Mouse (Mus musculus) hindlimb bud, embryonic 11.5 days (tissue): ENCODE measurements around the gene Rps6kb1.
"Not testable (repeated sequence)": the region's sequence is repeated elsewhere in the genome, so short reads cannot be mapped to it uniquely, and the experiment has no call there.

Source experiments
- DNase-seq: peaks from one replicate; pipeline ENCODE4 v3.0.0-alpha.2; 2012; ENCODE audit warnings: low read depth, low spot score; ENCODE audit errors: extremely low spot score

The Rps6kb1 gene

DNA sequence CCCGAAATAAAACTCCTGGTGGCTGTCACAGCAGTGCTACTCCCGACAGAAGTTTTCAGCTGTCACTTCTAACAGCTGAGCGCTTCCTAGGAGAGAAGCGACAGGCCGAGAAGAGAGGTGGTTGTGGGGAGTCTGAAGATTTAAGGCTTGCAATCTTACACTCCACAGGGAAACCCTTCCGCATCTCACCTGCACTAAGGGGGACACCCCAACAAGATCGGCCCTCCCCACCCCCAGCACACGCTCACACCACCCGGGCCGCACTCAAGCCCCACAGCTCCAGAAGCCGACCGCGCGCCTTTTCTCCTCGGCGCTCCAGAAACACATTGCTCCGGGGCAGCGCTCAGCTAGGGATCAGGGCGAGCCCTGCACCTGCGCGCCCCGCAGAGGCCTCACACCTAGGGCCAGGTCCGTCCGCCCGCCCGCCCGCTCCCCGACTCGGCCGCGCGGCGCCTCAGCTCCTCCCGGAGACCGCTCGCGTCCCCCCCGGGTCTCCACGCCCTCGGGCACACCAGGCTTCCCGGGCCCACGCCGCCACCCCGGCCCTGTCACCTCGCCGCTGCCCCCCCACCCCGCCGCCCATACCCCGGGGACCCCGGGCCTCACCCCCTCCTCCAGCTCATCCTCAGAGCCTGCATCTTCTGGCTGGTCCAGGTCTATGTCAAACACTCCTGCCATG lies 506 bp downstream of the Rps6kb1 start:
- no peak for DNase-seq

DNA sequence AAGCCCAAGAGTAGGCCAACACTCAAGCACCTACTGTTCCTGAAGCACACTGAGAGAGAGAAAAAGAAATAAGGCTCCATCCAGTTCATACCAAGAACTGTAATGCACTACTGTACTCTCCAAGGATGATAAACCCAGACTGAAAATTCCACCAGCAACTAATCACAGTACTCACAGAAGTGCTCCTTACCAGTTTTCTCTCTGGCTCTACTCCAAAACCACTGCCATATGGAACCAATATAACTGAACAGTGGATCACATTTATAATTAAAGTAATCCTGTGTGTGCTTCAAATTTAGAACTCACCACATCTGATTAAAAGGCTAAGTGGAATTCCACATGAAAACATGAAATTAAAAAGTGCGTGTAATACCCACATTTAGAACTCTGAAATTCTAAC lies 1.8 kb downstream of the Rps6kb1 start:
- no peak for DNase-seq

GRCm38 (mm10) chr11:86540476-86540845 lies 4.1 kb downstream of the Rps6kb1 start:
- DNase-seq, result no peak

DNA sequence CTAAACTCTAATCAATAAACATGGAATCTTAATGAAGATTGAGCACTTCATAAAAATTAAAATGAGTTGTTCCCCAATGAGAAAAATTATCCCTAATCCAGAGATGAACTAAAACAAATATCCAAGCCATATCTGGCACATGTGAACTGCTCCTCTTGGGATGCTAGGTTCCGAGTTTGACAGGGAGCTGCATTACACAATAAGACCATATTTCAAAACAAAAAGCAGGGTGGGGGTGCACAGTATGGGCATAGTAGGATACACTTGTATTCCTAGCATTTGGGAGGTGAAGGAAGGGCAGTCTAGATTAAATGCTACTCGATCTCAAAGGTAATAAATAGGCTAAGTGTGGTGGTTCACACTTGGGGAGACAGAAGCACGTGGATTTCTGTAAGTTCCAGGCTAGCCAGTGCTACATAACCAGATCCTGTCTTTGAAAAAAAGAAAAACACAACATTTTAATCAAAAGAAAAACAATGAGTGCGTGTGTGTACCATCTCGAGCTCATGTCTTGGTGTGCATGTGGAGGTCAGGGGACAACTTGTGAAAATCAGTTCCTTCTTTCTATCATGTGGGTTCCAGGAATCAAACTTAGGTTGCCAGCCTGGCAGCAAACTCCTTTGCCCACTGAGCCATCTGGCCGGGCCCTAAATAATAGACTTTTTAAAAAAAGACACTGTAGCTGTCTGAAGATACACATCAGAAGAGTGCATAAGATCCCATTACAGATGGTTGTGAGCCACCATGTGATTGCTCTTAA lies 4.7 kb downstream of the Rps6kb1 start:
- DNase-seq, result no peak

GRCm38 (mm10) chr11:86538786-86539185 lies 5.8 kb downstream of the Rps6kb1 start:
- no peak for DNase-seq

- DNase-seq, result no peak
Measured at GRCm38 (mm10) chr11:86534201-86534910, 10.2 kb downstream of the Rps6kb1 start.

- not testable (repeated sequence) for DNase-seq
Measured at GRCm38 (mm10) chr11:86533302-86533701, 11.3 kb downstream of the Rps6kb1 start.

DNA sequence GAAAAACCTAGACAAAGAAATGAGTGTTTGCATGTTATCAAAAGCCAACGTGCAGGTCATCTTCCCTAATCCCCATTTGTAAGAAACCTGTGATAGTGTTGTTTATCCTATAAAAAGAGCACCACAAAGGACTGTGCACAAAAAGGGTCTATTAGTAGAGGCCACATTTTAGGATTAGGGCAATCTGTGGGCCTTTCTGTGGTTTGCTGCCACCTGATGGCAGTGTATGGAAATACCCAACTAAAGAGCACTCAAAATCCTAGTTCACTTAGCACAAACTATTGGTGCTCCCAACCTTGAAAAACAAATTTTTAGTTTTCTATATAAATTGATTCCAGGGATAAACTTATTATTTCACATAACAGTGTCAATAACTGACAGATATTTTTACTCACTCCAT lies 11.8 kb downstream of the Rps6kb1 start:
- no peak for DNase-seq

DNA sequence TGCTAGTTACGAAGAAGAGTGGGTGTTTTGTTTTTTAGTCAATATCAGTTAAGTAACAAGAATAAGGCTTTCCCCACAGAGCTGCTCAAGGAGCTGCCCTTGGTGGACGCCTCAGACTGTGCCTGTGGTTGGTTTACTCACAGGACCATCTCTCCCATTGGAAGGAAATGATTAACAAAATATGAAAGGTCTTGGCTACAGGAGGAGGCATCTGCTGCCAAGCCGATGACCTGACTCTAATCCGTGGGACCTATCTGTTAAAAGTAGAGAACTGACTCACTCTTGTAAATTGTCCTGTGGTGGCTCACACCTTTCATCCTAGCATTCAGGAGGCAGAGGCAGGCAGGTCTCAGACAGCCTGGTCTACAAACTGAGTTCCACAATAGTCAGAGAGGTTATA lies 17.1 kb downstream of the Rps6kb1 start:
- DNase-seq, result no peak

DNA sequence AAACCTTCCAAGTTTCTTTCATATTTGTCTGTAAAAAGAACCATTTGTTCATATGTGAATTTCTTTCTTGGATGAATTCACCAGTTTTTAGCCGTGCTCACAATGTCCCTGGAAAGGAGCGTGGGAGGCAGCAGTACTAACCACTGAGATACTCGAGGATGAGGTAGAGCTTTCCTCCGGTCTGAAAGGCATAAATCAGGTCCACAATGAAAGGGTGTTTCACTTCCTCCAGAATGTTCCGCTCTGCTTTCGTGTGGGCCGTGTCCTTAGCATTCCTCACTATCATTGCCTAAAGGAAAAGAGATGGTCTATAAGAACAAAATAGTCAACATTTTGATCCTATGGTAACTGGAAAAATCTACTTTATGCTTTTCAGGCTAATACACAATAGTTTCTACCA lies 24.9 kb downstream of the Rps6kb1 start:
- DNase-seq, result no peak

GRCm38 (mm10) chr11:86517229-86517628 lies 27.4 kb downstream of the Rps6kb1 start:
- DNase-seq, result no peak

DNA sequence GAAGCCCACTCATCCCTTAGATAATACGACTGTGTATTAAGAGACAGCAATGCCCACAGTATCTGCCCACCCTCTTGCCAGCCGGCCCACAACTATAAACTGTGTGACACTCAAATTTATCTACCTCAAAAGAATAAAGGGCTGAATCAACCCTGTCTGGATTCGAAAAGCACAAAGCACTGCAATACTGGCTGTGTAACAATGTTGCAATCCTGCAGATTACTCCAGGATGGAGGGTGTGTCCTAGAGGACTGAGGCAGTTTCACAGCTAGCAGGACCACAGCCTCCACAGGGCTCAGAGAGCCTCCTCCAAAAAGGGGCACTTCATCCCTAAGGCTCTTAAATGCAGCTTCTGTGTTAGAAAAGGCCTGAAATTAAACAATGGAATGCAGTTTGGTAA lies 28.0 kb downstream of the Rps6kb1 start:
- no peak for DNase-seq

GRCm38 (mm10) chr11:86507991-86508390 lies 36.6 kb downstream of the Rps6kb1 start:
- DNase-seq, result no peak

DNA sequence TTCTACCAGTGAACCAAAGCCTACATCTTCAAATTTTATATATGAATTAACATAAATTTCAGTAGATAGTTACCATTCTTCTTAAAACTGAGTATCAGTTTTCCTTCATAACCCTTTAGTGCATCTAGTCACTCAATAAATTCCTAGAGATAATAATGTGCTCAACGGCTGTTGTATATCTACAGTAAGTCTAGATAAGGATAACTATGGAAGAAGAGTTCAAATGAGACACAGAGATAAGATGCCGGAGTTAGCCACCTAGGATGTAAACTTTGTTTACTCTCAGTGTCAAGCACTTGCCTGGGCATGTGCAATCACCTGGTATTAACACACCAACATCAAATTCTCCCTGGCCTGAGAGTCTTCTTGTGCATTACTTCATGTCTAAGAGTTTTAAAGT lies 37.3 kb downstream of the Rps6kb1 start:
- DNase-seq, result no peak

DNA sequence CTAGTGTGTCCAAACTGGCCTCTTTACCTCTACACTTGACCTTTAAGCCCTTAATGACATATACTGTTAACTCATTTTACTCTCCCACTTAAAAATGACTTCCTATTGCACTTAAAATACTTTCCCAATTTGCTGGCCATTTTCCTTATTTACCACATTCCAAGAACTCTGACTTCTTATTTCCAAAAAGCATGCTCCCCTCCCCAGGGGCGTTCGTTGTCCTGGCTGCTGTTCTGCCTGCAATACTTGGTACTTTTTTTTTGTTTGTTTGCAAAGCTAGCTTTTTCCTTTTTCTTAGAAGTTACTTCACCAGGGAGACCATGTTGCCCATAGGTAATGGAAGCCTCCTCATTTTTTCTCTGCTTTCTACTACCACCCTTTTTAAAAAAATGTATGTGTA lies 41.5 kb downstream of the Rps6kb1 start:
- no peak for DNase-seq

- no peak for DNase-seq
Measured at GRCm38 (mm10) chr11:86500795-86501194, 43.8 kb downstream of the Rps6kb1 start.

DNA sequence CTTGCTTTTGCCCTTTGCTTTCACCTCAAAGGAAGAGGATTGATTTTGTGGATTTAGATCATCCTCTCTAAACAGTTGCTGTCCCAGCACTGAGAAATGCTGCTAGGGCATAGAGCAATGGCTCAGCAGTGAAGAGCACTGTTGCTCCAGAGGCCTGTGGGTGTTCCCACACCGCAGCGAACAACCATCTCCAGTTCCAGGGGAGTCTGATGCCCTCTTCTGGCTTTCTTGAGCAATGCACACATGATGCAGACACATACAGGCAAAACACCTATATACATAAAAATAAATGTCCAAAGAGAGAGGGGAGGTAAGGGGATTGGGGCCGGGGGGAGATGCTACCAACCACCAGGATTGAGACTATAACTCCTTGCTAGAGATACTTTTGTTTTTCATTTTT lies 46.7 kb downstream of the Rps6kb1 start:
- DNase-seq, result no peak

DNA sequence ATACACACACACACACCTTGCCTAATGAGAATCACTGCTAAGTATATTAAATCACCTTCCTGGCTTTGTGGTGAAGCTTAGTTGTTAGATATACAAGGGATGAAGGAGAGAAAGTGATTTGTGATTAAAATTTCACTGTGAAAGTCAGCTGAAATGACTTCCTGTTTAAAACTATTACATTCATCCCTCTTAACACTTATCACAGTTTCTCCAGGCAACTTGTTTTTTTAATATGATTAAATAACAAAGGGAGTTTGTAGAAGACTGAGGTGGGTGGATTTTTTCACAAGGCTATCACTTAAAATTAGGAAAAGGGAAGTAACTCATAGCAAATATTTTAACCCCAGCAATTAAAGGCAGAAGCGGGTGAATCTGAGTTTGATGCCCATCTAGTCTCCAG lies 47.2 kb downstream of the Rps6kb1 start:
- DNase-seq, result no peak

GRCm38 (mm10) chr11:86490782-86491181 lies 53.8 kb downstream of the Rps6kb1 start:
- no peak for DNase-seq

DNA sequence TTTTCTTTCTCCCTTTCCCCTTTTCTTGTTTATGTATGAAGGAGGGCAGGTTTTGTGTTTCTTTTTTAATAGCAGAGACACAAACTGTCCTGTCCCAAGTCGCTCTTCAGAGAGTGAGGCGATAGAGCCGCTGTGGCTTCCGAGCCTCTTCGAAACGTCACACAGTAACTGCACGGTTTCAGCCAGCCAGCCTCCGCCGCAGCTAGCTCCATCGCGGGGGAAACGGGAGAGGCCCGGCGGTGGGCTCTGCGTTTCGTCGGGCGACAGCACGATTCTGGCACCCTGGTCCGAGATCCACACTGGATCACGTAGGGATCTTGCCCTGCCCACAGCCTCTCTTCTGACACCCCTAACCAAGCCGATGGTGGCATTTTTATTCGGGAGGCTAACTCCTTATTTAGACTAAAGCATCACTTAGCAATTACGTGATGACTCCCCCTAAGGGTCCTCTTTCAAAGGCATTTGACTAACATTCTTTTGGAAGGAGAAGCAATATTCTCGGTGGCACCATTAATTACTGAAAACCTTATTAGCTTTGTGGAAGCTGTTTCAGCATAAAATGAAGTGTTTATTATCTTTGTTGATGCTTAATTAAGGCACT lies 59.6 kb downstream of the Rps6kb1 start:
- no peak for DNase-seq

- peak; percentile 80 for DNase-seq
Measured at GRCm38 (mm10) chr11:86484101-86484868, 60.3 kb downstream of the Rps6kb1 start, which contains the start of gene Rnft1. Gene Rnft1 (plus strand): TSS chr11:86484657.
